Mouse (Mus musculus) CH12.LX (cell line): ENCODE results near the gene Rundc3b. TPM values are rescaled to one million over a fixed set of nuclear protein-coding genes. Genes with fewer than 3 reads are reported as not detected.

Experiments used
- DNase-seq: peaks from one replicate; pipeline ENCODE4 v3.0.0-alpha.2; 2013; ENCODE audit errors: extremely low read depth
- H3K27ac ChIP-seq: 2 replicates; pipeline ENCODE4 v1.5.1; 2012; ENCODE audit warnings: low read depth, mild to moderate bottlenecking, control low read depth, moderate library complexity; ENCODE audit not compliant: insufficient read depth
- H3K27me3 ChIP-seq: replicated peaks from 2 replicates; pipeline ENCODE3; 2012; ENCODE audit warnings: inconsistent platforms
- H3K36me3 ChIP-seq, 2 experiments: replicated peaks in 1 of 2; 2 replicates each; pipeline versions ENCODE3 to v1.6.1; 2012; ENCODE audit warnings: inconsistent platforms in 1 of 2, low read length in 1 of 2, mild to moderate bottlenecking in 1 of 2, mixed read lengths in 1 of 2, moderate library complexity in 1 of 2; ENCODE audit not compliant: control insufficient read depth in 1 of 2, insufficient read depth in 1 of 2
- H3K4me1 ChIP-seq, 2 experiments: 2 replicates each; pipeline ENCODE4 v1.6.1; 2012; ENCODE audit warnings: inconsistent platforms in 1 of 2, moderate library complexity in 1 of 2; ENCODE audit not compliant: insufficient read depth in 2 of 2, control insufficient read depth in 1 of 2
- H3K4me2 ChIP-seq: 2 replicates; pipeline ENCODE4 v1.6.1; 2012; ENCODE audit warnings: low read depth, mild to moderate bottlenecking, control low read depth; ENCODE audit not compliant: poor library complexity, insufficient read depth, severe bottlenecking
- H3K4me3 ChIP-seq, 3 experiments: fragments of 150-350 bp in 1 of 3; sonication (generic) in 1 of 3; replicated peaks in 1 of 3; 2 replicates each; pipeline versions ENCODE3 to v1.5.1; 2011 to 2012; ENCODE audit warnings: low read depth in 2 of 3, low read length in 2 of 3, mild to moderate bottlenecking in 2 of 3, moderate library complexity in 2 of 3, control low read depth in 1 of 3, improper control_type of control experiment in 1 of 3, inconsistent platforms in 1 of 3, mixed read lengths in 1 of 3; ENCODE audit not compliant: poor library complexity in 1 of 3
- H3K79me2 ChIP-seq: replicated peaks from 2 replicates; pipeline ENCODE4 v1.6.1; 2012; ENCODE audit warnings: mild to moderate bottlenecking, moderate library complexity; ENCODE audit not compliant: control insufficient read depth, poor library complexity, insufficient read depth, severe bottlenecking; ENCODE audit errors: extremely low read depth
- H3K9ac ChIP-seq: 2 replicates; pipeline ENCODE4 v1.6.1; 2012; ENCODE audit warnings: low read depth, mild to moderate bottlenecking, control low read depth, moderate library complexity; ENCODE audit not compliant: insufficient read depth
- H3K9me3 ChIP-seq: replicated peaks from 2 replicates; pipeline ENCODE3; 2012; ENCODE audit warnings: low read length, inconsistent platforms, mixed read lengths
- CHD1 ChIP-seq: IDR thresholded peaks from 2 replicates; pipeline ENCODE4 v1.6.1; 2012; ENCODE audit warnings: low read depth, low read length, improper control_type of control experiment, inconsistent platforms
- CHD2 ChIP-seq: IDR thresholded peaks from 2 replicates; pipeline ENCODE4 v1.6.1; 2011; ENCODE audit warnings: low read length, improper control_type of control experiment
- CTCF ChIP-seq, 2 experiments: IDR thresholded peaks in 1 of 2; conservative IDR thresholded peaks in 1 of 2; 2 replicates each; pipeline ENCODE4 v1.5.1; 2011 to 2012; ENCODE audit warnings: low read depth in 2 of 2, low read length in 2 of 2, improper control_type of control experiment in 1 of 2, inconsistent platforms in 1 of 2, mild to moderate bottlenecking in 1 of 2, moderate library complexity in 1 of 2
- EP300 ChIP-seq: IDR thresholded peaks from 2 replicates; pipeline ENCODE4 v1.6.1; 2011; ENCODE audit warnings: low read length, improper control_type of control experiment
- ETS1 ChIP-seq: conservative IDR thresholded peaks from 2 replicates; pipeline ENCODE4 v1.6.1; 2012; ENCODE audit warnings: low read depth, mild to moderate bottlenecking, inconsistent platforms, low read length, improper control_type of control experiment, moderate library complexity
- GABPA ChIP-seq: IDR thresholded peaks from 2 replicates; pipeline ENCODE4 v1.6.1; 2012; ENCODE audit warnings: low read depth, low read length, improper control_type of control experiment, inconsistent platforms; ENCODE audit not compliant: insufficient replicate concordance
- HCFC1 ChIP-seq: IDR thresholded peaks from 2 replicates; pipeline ENCODE4 v1.6.1; 2012; ENCODE audit warnings: low read depth, mild to moderate bottlenecking, inconsistent platforms, low read length, improper control_type of control experiment
- IRF4 ChIP-seq: IDR thresholded peaks from 2 replicates; pipeline ENCODE4 v1.6.1; 2014; ENCODE audit warnings: low read depth, mild to moderate bottlenecking, inconsistent platforms, low read length, improper control_type of control experiment
- JUN ChIP-seq: IDR thresholded peaks from 2 replicates; pipeline ENCODE4 v1.6.1; 2011; ENCODE audit warnings: low read depth, mild to moderate bottlenecking, low read length, improper control_type of control experiment, moderate library complexity; ENCODE audit not compliant: insufficient read depth
- JUND ChIP-seq: conservative IDR thresholded peaks from 2 replicates; pipeline ENCODE4 v1.6.1; 2011; ENCODE audit warnings: low read depth, low read length, improper control_type of control experiment
- KAT2A ChIP-seq: IDR thresholded peaks from 2 replicates; pipeline ENCODE4 v1.6.1; 2012; ENCODE audit warnings: low read length, improper control_type of control experiment, inconsistent platforms; ENCODE audit not compliant: insufficient replicate concordance
- MAFK ChIP-seq: IDR thresholded peaks from 2 replicates; pipeline ENCODE4 v1.6.1; 2011; ENCODE audit warnings: low read length, improper control_type of control experiment; ENCODE audit not compliant: insufficient replicate concordance
- MAZ ChIP-seq: IDR thresholded peaks from 2 replicates; pipeline ENCODE4 v1.6.1; 2012; ENCODE audit warnings: low read depth, mild to moderate bottlenecking, inconsistent platforms, low read length, improper control_type of control experiment, moderate library complexity
- MXI1 ChIP-seq: IDR thresholded peaks from 2 replicates; pipeline ENCODE4 v1.6.1; 2011; ENCODE audit warnings: mild to moderate bottlenecking, low read depth, low read length, improper control_type of control experiment
- MYC ChIP-seq: IDR thresholded peaks from 2 replicates; pipeline ENCODE4 v1.6.1; 2011; ENCODE audit warnings: low read depth, mild to moderate bottlenecking, improper control_type of control experiment, low read length
- NELFE ChIP-seq: IDR thresholded peaks from 2 replicates; pipeline ENCODE4 v1.6.1; 2011; ENCODE audit warnings: low read depth, low read length, improper control_type of control experiment
- POLR2A ChIP-seq: IDR thresholded peaks from 2 replicates; pipeline ENCODE4 v1.6.1; 2011; ENCODE audit warnings: low read depth, mild to moderate bottlenecking, improper control_type of control experiment, low read length
- POLR2AphosphoS2 ChIP-seq: IDR thresholded peaks from 2 replicates; pipeline ENCODE4 v1.6.1; 2011; ENCODE audit warnings: low read depth, low read length, improper control_type of control experiment
- RAD21 ChIP-seq: IDR thresholded peaks from 2 replicates; pipeline ENCODE4 v1.6.1; 2011; ENCODE audit warnings: low read depth, mild to moderate bottlenecking, low read length, improper control_type of control experiment, moderate library complexity
- SIN3A ChIP-seq: IDR thresholded peaks from 2 replicates; pipeline ENCODE4 v1.6.1; 2012; ENCODE audit warnings: low read length, improper control_type of control experiment, inconsistent platforms
- SMC3 ChIP-seq: IDR thresholded peaks from 2 replicates; pipeline ENCODE4 v1.6.1; 2011; ENCODE audit warnings: low read depth, low read length, improper control_type of control experiment
- TBP ChIP-seq: conservative IDR thresholded peaks from 2 replicates; pipeline ENCODE4 v1.6.1; 2011; ENCODE audit warnings: low read depth, low read length, improper control_type of control experiment
- TCF12 ChIP-seq: IDR thresholded peaks from 2 replicates; pipeline ENCODE4 v1.6.1; 2014; ENCODE audit warnings: low read depth, mild to moderate bottlenecking, inconsistent platforms, low read length, improper control_type of control experiment
- UBTF ChIP-seq: IDR thresholded peaks from 2 replicates; pipeline ENCODE4 v1.6.1; 2012; ENCODE audit warnings: low read depth, mild to moderate bottlenecking, inconsistent platforms, low read length, improper control_type of control experiment, moderate library complexity
- USF1 ChIP-seq: IDR thresholded peaks from 2 replicates; pipeline ENCODE4 v1.6.1; 2014; ENCODE audit warnings: low read depth, mild to moderate bottlenecking, inconsistent platforms, low read length, improper control_type of control experiment
- USF2 ChIP-seq: conservative IDR thresholded peaks from 2 replicates; pipeline ENCODE4 v1.6.1; 2011; ENCODE audit warnings: low read depth, low read length, improper control_type of control experiment
- ZC3H11A ChIP-seq: IDR thresholded peaks from 2 replicates; pipeline ENCODE4 v1.6.1; 2012; ENCODE audit warnings: low read depth, mild to moderate bottlenecking, inconsistent platforms, low read length, improper control_type of control experiment
- dilution Hi-C: fragments of 300-500 bp; cut with MboI; formaldehyde crosslinking; loops from 2 replicates; pipeline ENCODE4 v1.14.3; 2020; ENCODE audit warnings: low sequenced_read_pairs; ENCODE audit not compliant: extremely low pct_unique_long_range_greater_than_20kb, extremely low pct_ligation_motif_present
- in situ Hi-C: fragments of 300-500 bp; cut with MboI; formaldehyde crosslinking; loops from 3 replicates; pipeline ENCODE4 v1.14.3; 2019; ENCODE audit warnings: low sequenced_read_pairs, low pct_ligation_motif_present, low pct_unique_long_range_greater_than_20kb, mixed read lengths
- polyA plus RNA-seq: library from polyadenylated mRNA; unstranded; fragments of >175 nt; gene quantifications from 2 replicates; pipeline ENCODE4 v1.2.1, GENCODE M21; 2012; ENCODE audit warnings: low read depth; ENCODE audit not compliant: insufficient read length
- total RNA-seq, 2 experiments: library from RNA; depleted of rRNA; stranded (reverse); fragments of 300-350 nt in 1 of 2; fragments of >200 nt in 1 of 2; gene quantifications; 2 replicates each; pipeline ENCODE4 v1.2.3; 2012 to 2014

The Rundc3b gene
- total and polyA plus RNA-seq, 3 experiments, result 0.07 to 0.13 (median 0.09) TPM

- H3K27ac ChIP-seq, result no peak overlapping the region
- DNase-seq, result peak; percentile 43
- dilution Hi-C loops (no loop called here), in situ Hi-C loops (loop anchor here (25.0 kb wide), 1 partner anchor 348 kb away; no protein-coding TSS in a partner anchor)
- H3K9ac ChIP-seq, result no peak overlapping the region
- H3K79me2 ChIP-seq, result no peaks in the 10 kb centered on the region
- H3K27me3 ChIP-seq, result no peaks in the 10 kb centered on the region
- no peak overlapping the region for H3K4me2 ChIP-seq
- H3K4me3 ChIP-seq, result no peak overlapping the region
- no peaks in the 10 kb centered on the region for H3K9me3 ChIP-seq
- H3K4me1 ChIP-seq, result no peaks in the 10 kb centered on the region; a peak in 1 of 4 replicates
- H3K36me3 ChIP-seq, result no peaks in the 10 kb centered on the region
- TF ChIP-seq KAT2A (no peak), MAFK (no peak), CTCF (conservative IDR thresholded peaks at IDR 0.05 in 1 of 2, IDR thresholded peaks at IDR 0.05 in 1 of 2; ENCODE audit: low read depth in 2 of 2, low read length in 2 of 2) (peak in 1 of 2 experiments; percentile 73; a peak in 2 of 4 replicates), MYC (no peak), POLR2A (no peak), IRF4 (no peak), MAZ (no peak), SMC3 (peak; percentile 63), JUND (no peak), ZC3H11A (0 out of 2 replicates have a peak, but pooled peaks have one; percentile 22), USF1 (no peak), RAD21 (peak; percentile 90), USF2 (no peak)
These were observed 133.2 kb downstream of the Rundc3b start for GRCm38 (mm10) chr5:8489471-8490110.

GRCm38 (mm10) chr5:8488701-8489297 lies 134.0 kb downstream of the Rundc3b start:
- dilution Hi-C loops (no loop called here), in situ Hi-C loops (loop anchor here (25.0 kb wide), 1 partner anchor 349 kb away; no protein-coding TSS in a partner anchor)
- DNase-seq, result no peak

More at GRCm38 (mm10) chr5:8488701-8489297, 134.0 kb downstream of the Rundc3b start:
- no peak overlapping the region for H3K9ac ChIP-seq
- H3K4me3 ChIP-seq, result no peak overlapping the region
- TF ChIP-seq RAD21 (no peak), NELFE (no peak), SIN3A (no peak), HCFC1 (no peak), USF1 (no peak), POLR2A (no peak), MXI1 (no peak), UBTF (no peak), EP300 (no peak), MAZ (no peak), ETS1 (no peak), IRF4 (no peak), POLR2AphosphoS2 (no peak), GABPA (no peak), TBP (no peak), CHD2 (no peak), CTCF (conservative IDR thresholded peaks at IDR 0.05 in 1 of 2, IDR thresholded peaks at IDR 0.05 in 1 of 2; ENCODE audit: low read depth in 2 of 2, low read length in 2 of 2) (no peak), TCF12 (no peak), JUN (no peak), CHD1 (no peak)
- no peaks in the 10 kb centered on the region for H3K36me3 ChIP-seq
- no peaks in the 10 kb centered on the region for H3K9me3 ChIP-seq
- no peak overlapping the region for H3K27ac ChIP-seq
- no peaks in the 10 kb centered on the region for H3K27me3 ChIP-seq
- no peak overlapping the region for H3K4me2 ChIP-seq
- H3K79me2 ChIP-seq, result no peaks in the 10 kb centered on the region
- H3K4me1 ChIP-seq, result no peaks in the 10 kb centered on the region; a peak in 1 of 4 replicates
